Mouse (Mus musculus): ENCODE results near the gene Aff2.

Aff2 gene

GRCm38 (mm10) chrX:69744962-69745597, 385.0 kb downstream of the Aff2 start:
- DNase-seq (ENCODE audit: low spot score) = no peak

- no peak for DNase-seq (ENCODE audit: low spot score)
Observed at GRCm38 (mm10) chrX:69801890-69802439, 441.9 kb downstream of the Aff2 start.

DNA sequence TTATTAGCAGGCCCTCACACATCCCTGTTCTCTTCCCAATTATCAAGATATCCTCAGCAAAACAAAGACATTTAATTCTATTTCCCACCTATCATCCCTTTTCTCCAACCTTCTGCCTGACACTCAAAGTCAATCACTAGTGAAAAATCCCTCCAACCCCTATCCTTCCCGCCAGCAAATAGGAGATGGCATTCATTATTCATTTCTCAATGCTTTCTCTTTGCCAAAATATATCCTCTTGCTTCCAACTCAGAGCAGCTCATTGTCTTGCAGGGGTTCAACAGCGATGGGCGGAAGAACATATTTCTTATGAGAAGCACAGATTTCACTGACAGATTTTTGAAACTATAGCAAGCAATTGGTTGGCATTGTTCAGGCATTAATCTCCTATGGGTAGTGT, 442.4 kb downstream of the Aff2 start:
- no peak for DNase-seq (ENCODE audit: low spot score)

DNA sequence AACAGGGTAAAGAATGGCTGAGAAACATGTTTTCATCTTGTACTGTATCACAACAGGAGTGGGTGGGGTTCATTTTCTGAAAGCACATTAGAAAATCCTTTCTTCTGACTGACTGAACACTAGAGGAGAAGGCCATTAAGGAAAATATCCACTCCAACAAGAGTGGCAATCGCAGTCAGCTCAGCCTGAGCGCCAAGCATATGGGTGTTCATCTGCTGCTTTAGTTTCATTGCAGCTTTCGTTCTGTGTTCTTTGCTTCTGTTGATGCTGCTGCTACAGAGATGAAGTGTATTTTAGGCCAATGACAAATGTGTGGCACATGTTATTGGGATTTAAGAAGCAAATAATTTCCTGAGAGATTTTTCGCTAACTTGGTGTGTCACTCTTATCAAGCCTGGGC, 451.7 kb downstream of the Aff2 start:
- DNase-seq (ENCODE audit: low spot score) = no peak

DNA sequence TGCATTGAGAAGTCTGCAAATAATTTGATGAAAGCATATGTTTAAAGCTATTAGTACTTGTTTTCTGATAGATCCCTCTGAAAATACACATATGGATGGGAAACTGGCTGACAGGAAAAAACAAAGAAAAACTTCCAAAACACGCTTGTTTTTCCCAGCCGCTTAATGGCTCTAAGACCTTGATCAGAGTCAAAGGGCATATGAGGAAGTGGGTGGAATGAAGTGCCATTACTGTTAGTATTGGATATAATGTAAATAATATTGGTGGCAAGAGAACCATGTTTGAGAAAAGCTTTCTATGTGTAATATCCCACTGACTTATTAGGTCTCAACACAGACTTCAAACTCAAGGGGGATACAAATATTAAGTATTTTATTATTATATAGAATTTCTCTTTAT, 455.0 kb downstream of the Aff2 start:
- no peak for DNase-seq (ENCODE audit: low spot score)

GRCm38 (mm10) chrX:69817679-69818078, 457.6 kb downstream of the Aff2 start:
- no peak for DNase-seq (ENCODE audit: low spot score)

- no peak for DNase-seq (ENCODE audit: low spot score)
Observed at GRCm38 (mm10) chrX:69818188-69818587, 458.1 kb downstream of the Aff2 start.

- no peak for DNase-seq (ENCODE audit: low spot score)
Observed at GRCm38 (mm10) chrX:69867601-69868000, 507.5 kb downstream of the Aff2 start.

DNA sequence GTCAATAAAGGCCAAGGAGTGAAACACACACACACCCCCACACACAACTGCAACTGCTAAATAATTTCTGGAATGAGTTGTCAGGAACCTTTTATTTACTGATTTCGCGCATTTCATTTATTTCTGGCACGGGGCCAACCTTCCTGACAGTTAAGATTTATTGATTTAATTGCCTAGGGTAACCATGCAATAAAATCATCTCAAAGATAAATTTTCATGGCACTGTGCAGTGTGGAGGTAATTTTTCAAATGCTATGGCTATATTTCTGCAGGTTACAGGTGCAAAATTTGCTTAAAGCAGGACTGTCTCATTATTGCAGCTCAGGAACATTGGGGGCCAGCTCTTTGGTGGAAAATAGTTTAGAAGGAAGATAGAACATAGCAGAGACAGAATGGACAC, 531.6 kb downstream of the Aff2 start:
- DNase-seq (ENCODE audit: low spot score) = no peak

All from ovary, postnatal 10 days (tissue).